Mouse (Mus musculus): ENCODE data around the gene Aadac.

- TF ChIP-seq GATA1 (IDR thresholded peaks at IDR 0.05; ENCODE audit: low read length) (no peak), TAL1 (IDR thresholded peaks at IDR 0.05; ENCODE audit: low read length) (no peak)
These were observed 28.4 kb downstream of the Aadac start for GRCm38 (mm10) chr3:60053931-60054330.

All from erythroblast, embryonic 14.5 days (primary cell).